Mouse (Mus musculus) liver, embryonic 13.5 days (tissue): ENCODE data around the gene Med19. TPM values are rescaled to one million over a fixed set of nuclear protein-coding genes. Genes with fewer than 3 reads are reported as not detected.
"Not testable (repeated sequence)": the region's sequence is repeated elsewhere in the genome, so short reads cannot be mapped to it uniquely, and the experiment has no call there.

Experiments used
- ATAC-seq: fragments of 200-750 bp; cut with Nextera tagmentation; 2 replicates; pipeline ENCODE4 v1.8.0; 2017; ENCODE audit warnings: low read depth, mild to moderate bottlenecking, moderate number of reproducible peaks, moderate library complexity
- DNase-seq: peaks from one replicate; pipeline ENCODE4 v3.0.0; 2022
- H3K27ac ChIP-seq: fragments of 300-500 bp; sonication (generic); 2 replicates; pipeline ENCODE4 v1.5.1; 2015; ENCODE audit warnings: moderate library complexity, mild to moderate bottlenecking, inconsistent platforms
- H3K27me3 ChIP-seq: fragments of 300-500 bp; sonication (generic); 2 replicates; pipeline ENCODE4 v1.6.1; 2015; ENCODE audit warnings: mild to moderate bottlenecking, inconsistent platforms
- H3K36me3 ChIP-seq: fragments of 300-500 bp; sonication (generic); 2 replicates; pipeline ENCODE4 v1.6.1; 2015; ENCODE audit warnings: mild to moderate bottlenecking, inconsistent platforms
- H3K4me1 ChIP-seq: fragments of 300-500 bp; sonication (generic); replicated peaks from 2 replicates; pipeline ENCODE4 v1.6.1; 2015; ENCODE audit warnings: inconsistent platforms
- H3K4me2 ChIP-seq: fragments of 300-500 bp; sonication (generic); 2 replicates; pipeline ENCODE4 v1.6.1; 2015; ENCODE audit warnings: inconsistent platforms, mild to moderate bottlenecking, moderate library complexity
- H3K4me3 ChIP-seq: fragments of 300-500 bp; sonication (generic); replicated peaks from 2 replicates; pipeline ENCODE4 v1.5.1; 2015; ENCODE audit warnings: mild to moderate bottlenecking, inconsistent platforms
- H3K9ac ChIP-seq: fragments of 300-500 bp; sonication (generic); 2 replicates; pipeline ENCODE4 v1.6.1; 2015; ENCODE audit warnings: mild to moderate bottlenecking, inconsistent platforms
- H3K9me3 ChIP-seq: fragments of 300-500 bp; sonication (generic); replicated peaks from 2 replicates; pipeline ENCODE4 v1.6.1; 2016; ENCODE audit warnings: inconsistent platforms
- WGBS: fragments of 180-500 bp; shearing (Covaris S2); methylation state at CpG from one replicate; pipeline ENCODE4 v1.1.7; 2015; ENCODE audit not compliant: insufficient replicate concordance; 5-methylcytosine and 5-hydroxymethylcytosine counted together
- polyA plus RNA-seq: library from polyadenylated mRNA; unstranded; fragments of >200 nt; fragmentation: Nextera tagmentation; extraction: Ambion mirVana; gene quantifications from 2 replicates; pipeline ENCODE4 v1.2.1, GENCODE M21; 2015

Gene Med19
- polyA plus RNA-seq, 1 experiment from 2014 or later, result 22.8 TPM

DNA sequence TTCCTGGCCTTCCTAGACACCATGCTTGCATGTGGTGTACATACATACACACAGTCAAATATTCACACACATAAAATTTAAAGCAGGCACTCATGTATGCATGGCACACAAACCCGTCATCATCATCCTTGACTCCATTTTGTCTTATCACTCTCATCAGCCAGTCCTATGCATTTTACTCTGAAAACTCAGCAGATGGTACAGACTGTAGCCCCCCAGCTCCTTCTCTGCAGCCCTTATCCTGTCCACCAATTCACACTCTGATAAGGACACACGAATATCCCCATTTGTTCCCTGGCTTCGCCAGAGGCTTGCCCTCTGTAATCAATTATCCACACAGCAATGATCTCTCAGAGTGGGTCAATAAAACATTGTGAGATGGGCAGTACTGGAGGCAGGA is 43.0 kb downstream of the Med19 start:
- H3K4me1 ChIP-seq, result peaks cover 64% of the 10 kb centered on the region
- no peak for DNase-seq

DNA sequence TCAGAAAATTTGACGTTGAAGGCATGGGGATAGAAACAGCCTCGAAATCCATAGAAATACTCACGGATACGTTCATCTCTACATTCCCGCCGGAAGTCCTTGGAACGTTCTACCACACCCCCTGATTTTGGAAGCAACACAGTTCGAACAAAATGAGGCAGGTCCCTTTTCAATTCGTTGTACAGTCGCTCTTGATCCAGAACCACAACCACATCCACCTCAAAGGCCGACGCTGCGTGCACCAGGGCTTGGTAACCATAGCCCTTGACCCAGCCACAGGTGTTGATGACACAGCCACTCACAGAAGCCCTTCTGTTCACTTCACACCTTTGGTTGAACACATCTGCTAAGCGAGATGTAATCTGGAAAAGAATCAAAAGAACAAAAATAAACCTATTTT is 45.7 kb downstream of the Med19 start:
- no peak overlapping the region; the same call in 1 of the 2 replicates for H3K9ac ChIP-seq
- WGBS, result 92% methylated on average over 14 of the region's 14 CpGs
- H3K4me3 ChIP-seq, result peak overlapping the region; percentile 79
- peaks cover 66% of the 10 kb centered on the region for H3K4me1 ChIP-seq
- no peaks in the 10 kb centered on the region for H3K9me3 ChIP-seq
- H3K27ac ChIP-seq, result no peak overlapping the region
- ATAC-seq, result no peak
- DNase-seq, result no peak
- peaks cover 59% of the 10 kb centered on the region for H3K36me3 ChIP-seq
- H3K4me2 ChIP-seq, result peak overlapping the region; percentile 83
- H3K27me3 ChIP-seq, result no peaks in the 10 kb centered on the region

More for the DNA sequence above, 43.0 kb downstream of the Med19 start:
- H3K4me2 ChIP-seq, result peak overlapping the region; percentile 24
- H3K27ac ChIP-seq, result peak overlapping the region; percentile 64
- H3K9ac ChIP-seq, result 0 out of 2 replicates have a peak overlapping the region, but pooled peaks have one; percentile 19
- 31% methylated on average over 3 of the region's 3 CpGs for WGBS
- H3K36me3 ChIP-seq, result peaks cover 58% of the 10 kb centered on the region
- H3K9me3 ChIP-seq, result no peaks in the 10 kb centered on the region
- H3K27me3 ChIP-seq, result no peaks in the 10 kb centered on the region
- ATAC-seq, result 0 out of 2 replicates have a peak, but pooled peaks have one; percentile 13
- 0 out of 2 replicates have a peak overlapping the region, but pooled peaks have one; percentile 2 for H3K4me3 ChIP-seq

DNA sequence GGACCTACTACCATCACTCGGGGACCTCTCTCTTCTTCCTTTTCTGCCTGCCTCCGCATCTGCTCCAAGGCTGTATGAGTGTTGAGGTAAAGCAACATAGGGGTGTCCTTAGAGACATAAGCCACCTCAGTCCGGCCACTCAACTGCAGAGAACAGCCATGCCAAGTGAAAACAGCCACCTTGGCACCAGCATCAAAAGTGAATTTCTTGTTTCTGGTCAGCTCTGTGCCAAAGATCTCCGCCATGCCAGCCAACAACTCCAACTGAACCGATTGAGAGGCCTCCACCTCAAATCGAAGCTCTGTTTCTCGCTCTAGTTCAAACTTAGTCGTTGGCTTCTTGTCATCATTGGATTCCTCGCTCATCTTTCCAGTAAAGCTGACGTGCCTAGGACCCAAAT is 47.6 kb downstream of the Med19 start:
- peak overlapping the region; percentile 83 for H3K9ac ChIP-seq
- 86% methylated on average over 10 of the region's 10 CpGs for WGBS
- peak overlapping the region; percentile 79 for H3K4me3 ChIP-seq
- no peaks in the 10 kb centered on the region for H3K9me3 ChIP-seq
- H3K27ac ChIP-seq, result peak overlapping the region; percentile 80
- DNase-seq (no peak), ATAC-seq (no peak)
- peaks cover 81% of the 10 kb centered on the region for H3K4me1 ChIP-seq
- H3K4me2 ChIP-seq, result peak overlapping the region; percentile 83
- H3K36me3 ChIP-seq, result peaks cover 53% of the 10 kb centered on the region
- H3K27me3 ChIP-seq, result no peaks in the 10 kb centered on the region

DNA sequence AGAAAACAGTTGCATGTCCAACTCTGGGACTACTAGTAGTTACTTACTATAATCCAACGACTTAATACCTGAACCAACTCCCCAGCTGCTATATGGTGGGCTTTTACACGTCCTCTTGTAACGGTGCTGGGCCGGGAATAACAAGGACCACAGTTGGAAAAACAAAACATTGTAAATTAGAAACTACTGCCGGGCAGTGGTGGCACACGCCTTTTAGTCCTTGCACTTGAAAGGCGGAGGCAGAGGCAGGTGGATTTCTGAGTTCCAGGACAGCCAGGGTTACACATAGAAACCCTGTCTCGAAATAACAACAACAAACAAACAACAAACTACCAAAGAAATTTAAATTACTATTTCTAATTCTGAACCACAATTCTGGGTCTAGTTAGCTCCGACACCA is 48.5 kb downstream of the Med19 start:
- Histone ChIP-seq H3K27me3 (no peaks in the 10 kb centered on the region), H3K4me1 (peaks cover 81% of the 10 kb centered on the region), H3K27ac (peak overlapping the region; percentile 80), H3K4me2 (peak overlapping the region; percentile 83), H3K9me3 (no peaks in the 10 kb centered on the region), H3K4me3 (peak overlapping the region; percentile 79), H3K9ac (peak overlapping the region; percentile 83), H3K36me3 (peaks cover 44% of the 10 kb centered on the region)
- 1% methylated on average over 9 of the region's 9 CpGs for WGBS
- ATAC-seq (peak; percentile 30; the same call in 1 of the 2 replicates), DNase-seq (no peak)

DNA sequence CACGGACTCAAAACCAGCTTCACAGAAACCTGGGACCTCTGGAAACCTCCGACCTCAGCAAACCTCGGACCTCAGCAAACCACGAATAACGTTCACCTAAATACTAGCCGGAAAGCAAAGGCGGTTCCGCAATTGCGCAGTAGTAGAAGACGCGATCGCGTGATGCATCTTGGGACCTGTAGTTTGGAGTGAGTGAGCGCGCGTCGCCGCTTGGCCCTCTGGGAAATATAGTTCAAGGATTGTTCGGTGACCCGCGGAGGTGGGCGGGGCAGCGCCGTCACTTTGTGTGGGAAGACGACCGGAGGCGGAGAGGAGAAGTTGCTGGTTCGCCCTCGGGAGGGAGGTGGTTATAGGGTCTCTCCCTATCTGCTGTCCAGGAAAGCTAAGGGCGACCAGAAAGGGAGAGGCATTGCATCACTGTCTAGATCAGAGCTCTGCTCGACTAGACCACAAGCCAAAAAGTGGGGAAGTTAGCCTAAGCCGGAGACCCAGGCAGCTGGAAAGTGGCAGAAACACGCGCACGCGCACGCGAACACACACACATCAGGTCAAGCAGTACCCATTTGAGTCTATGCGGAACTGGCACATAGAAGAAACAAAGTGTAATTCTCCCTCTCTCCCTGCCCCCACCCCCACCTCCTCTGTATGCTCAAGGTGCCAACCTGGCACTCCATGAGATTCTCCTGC is 49.1 kb downstream of the Med19 start, which contains the start of gene Clp1:
Clp1 (minus strand) TSS at position 179 of the 687 bp plus-strand sequence.
- WGBS, result under 1% methylated on average over 39 of the region's 39 CpGs

DNA sequence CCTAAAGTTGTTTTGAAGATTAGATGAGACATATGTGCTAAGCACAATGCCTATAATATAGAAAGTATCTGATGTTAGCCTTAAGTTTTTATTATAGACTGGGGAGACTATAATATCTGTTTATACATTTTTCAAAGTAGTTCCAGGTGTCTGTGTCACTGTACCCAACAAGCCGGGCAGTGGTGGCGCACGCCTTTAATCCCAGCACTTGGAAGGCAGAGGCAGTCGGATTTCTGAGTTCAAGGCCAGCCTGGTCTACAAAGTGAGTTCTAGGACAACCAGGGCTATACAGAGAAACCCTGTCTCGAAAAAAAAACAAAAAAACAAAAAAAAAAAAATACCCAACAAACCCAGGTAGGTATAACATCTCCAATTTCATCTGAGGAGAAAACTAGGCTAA is 50.0 kb downstream of the Med19 start:
- Histone ChIP-seq H3K9ac (peak overlapping the region; percentile 75; the same call in 1 of the 2 replicates), H3K4me3 (peak overlapping the region; percentile 79), H3K4me1 (peaks cover 89% of the 10 kb centered on the region), H3K27ac (peak overlapping the region; percentile 89; the same call in 1 of the 2 replicates), H3K4me2 (peak overlapping the region; percentile 72), H3K36me3 (peaks cover 31% of the 10 kb centered on the region)
- not testable (repeated sequence) for ATAC-seq, DNase-seq, H3K27me3 ChIP-seq, H3K9me3 ChIP-seq
- 80% methylated on average over 5 of the region's 5 CpGs for WGBS

More for the DNA sequence above, 49.1 kb downstream of the Med19 start, which contains the start of gene Clp1:
- Histone ChIP-seq H3K27me3 (no peaks in the 10 kb centered on the region), H3K9ac (peak within 1 kb of the TSS; percentile 83), H3K9me3 (no peaks in the 10 kb centered on the region), H3K4me3 (peak within 1 kb of the TSS; percentile 79), H3K36me3 (peaks cover 38% of the 10 kb centered on the region), H3K27ac (peak within 1 kb of the TSS; percentile 89), H3K4me2 (peak within 1 kb of the TSS; percentile 83), H3K4me1 (peaks cover 81% of the 10 kb centered on the region)
- DNase-seq (peak; percentile 96), ATAC-seq (peak; percentile 93)

DNA sequence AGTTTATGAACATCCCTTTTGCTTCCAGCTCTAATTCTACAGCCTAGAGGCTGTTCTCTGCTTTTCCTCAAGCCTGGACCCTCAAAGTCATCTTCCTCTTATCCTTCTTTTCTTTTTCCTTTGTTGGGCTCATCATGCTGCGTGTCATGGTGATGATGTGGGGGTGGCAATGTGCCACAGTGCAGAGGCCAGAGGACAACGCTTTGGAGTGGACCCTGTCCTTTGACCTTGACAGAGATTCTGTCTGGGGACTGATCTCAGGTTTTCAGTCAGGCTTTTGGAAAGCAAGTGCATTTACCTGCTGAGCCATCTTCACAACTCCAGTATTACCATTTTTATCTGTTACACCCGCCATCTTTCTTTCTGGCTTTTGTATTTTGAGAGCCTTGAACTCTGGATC is 53.0 kb downstream of the Med19 start:
- Histone ChIP-seq H3K4me1 (peaks cover 88% of the 10 kb centered on the region), H3K4me2 (no peak overlapping the region), H3K27me3 (no peaks in the 10 kb centered on the region; the same call in 1 of the 2 replicates), H3K27ac (peak overlapping the region; percentile 100), H3K9me3 (no peaks in the 10 kb centered on the region), H3K4me3 (no peak overlapping the region), H3K9ac (peak overlapping the region; percentile 27; the same call in 1 of the 2 replicates), H3K36me3 (peaks cover 7% of the 10 kb centered on the region)
- DNase-seq, result no peak
- ATAC-seq, result no peak
- 75% methylated on average over 3 of the region's 3 CpGs for WGBS

DNA sequence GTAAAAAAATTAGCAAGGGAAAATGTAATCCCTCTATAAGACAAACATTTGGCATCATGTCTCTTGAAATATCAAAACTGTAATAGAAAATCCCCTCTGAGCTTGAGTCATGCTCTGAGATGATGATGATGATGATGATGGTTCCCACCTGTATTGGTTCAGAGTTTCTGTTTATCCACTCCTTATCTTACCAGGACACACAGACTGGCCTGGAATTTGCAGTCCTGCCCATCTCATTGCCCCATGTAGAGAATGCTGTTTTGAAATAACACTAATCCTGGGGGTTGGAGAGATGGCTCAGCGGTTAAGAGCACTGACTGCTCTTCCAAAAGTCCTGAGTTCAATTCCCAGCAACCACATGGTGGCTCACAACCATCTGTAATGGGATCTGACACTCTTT is 54.2 kb downstream of the Med19 start:
- peaks cover 10% of the 10 kb centered on the region for H3K27me3 ChIP-seq
- no peaks in the 10 kb centered on the region for H3K9me3 ChIP-seq
- 55% methylated on average over 1 of the region's 1 CpGs for WGBS
- H3K4me3 ChIP-seq, result no peak overlapping the region
- ATAC-seq (no peak), DNase-seq (no peak)
- H3K4me2 ChIP-seq, result peak overlapping the region; percentile 86
- peak overlapping the region; percentile 100 for H3K27ac ChIP-seq
- H3K4me1 ChIP-seq, result peaks cover 96% of the 10 kb centered on the region
- H3K36me3 ChIP-seq, result peaks cover 18% of the 10 kb centered on the region
- peak overlapping the region; percentile 90 for H3K9ac ChIP-seq

DNA sequence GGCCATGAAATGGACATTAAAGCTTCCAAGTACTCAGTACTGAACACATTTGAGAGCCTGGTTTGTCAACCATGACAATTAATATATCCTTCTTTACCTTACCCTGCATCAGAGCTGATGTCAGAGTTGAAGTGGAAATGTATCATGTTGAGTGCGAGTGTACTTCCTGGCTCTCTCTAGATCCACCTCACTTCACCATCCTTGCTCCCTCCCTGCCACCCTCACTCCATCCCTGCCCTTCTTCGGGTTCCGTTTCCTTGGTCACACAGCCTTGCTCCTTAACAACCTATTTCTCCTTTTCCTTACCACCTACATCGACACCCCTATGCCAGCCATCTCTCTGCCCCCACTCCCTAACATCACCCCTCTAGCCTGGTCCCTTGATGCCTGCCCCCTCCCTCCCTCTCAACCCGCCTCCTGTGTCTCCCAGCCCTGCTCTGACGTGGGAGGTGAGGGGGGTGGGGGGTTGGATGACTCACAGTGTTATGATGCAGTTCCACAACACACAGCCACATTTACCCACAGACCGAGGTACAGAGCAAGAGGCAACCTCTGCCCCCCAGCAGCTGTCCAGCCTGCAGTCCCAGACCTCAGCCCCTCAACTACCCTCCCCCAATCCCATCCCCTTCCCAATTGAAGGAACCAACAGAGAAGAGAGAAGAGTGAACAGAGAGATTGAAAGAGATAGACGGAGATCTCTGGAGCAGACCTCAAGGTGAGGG is 55.5 kb downstream of the Med19 start, which contains the start of gene Ypel4:
Ypel4 (plus strand) TSS at position 480 of the 722 bp plus-strand sequence.
- Histone ChIP-seq H3K9ac (peak within 1 kb of the TSS; percentile 90), H3K27me3 (peaks cover 16% of the 10 kb centered on the region), H3K4me2 (peak within 1 kb of the TSS; percentile 86), H3K27ac (peak within 1 kb of the TSS; percentile 100), H3K4me1 (peaks cover 97% of the 10 kb centered on the region), H3K4me3 (peak within 1 kb of the TSS; percentile 76), H3K9me3 (no peaks in the 10 kb centered on the region), H3K36me3 (peaks cover 31% of the 10 kb centered on the region)
- WGBS, result 6% methylated on average over 8 of the region's 8 CpGs
- peak; percentile 65 for ATAC-seq
- DNase-seq, result peak; percentile 65

DNA sequence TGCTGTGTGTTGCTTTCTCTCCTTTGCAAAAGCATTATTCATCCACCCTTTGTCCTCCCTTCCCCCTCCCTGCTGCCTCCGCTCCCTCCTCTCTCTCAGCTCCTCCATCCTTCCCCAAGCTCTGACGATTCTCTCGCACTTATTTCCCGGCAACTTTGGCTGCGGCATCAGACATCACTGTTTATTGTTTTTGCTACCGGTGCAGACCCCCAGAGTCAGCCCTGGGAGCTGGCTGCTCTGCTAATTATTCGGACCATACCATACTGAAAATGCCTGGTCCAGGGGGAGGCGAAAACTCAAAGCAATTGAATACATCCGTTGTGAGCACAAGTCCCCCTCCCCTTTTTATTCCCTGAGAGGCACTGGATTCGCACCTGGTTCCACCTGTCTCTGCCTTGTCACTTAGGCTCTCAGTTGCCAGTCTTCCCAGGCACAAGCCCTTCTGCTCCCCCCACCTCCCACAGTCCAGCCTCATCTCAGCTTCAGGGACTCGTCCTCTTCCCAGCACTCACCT is 56.2 kb downstream of the Med19 start:
- Histone ChIP-seq H3K4me2 (peak overlapping the region; percentile 86), H3K9me3 (no peaks in the 10 kb centered on the region), H3K27me3 (peaks cover 17% of the 10 kb centered on the region), H3K27ac (peak overlapping the region; percentile 100), H3K4me3 (peak overlapping the region; percentile 76), H3K4me1 (peaks cover 98% of the 10 kb centered on the region), H3K36me3 (peaks cover 38% of the 10 kb centered on the region), H3K9ac (peak overlapping the region; percentile 90)
- DNase-seq (no peak), ATAC-seq (no peak)
- 2% methylated on average over 11 of the region's 11 CpGs for WGBS

DNA sequence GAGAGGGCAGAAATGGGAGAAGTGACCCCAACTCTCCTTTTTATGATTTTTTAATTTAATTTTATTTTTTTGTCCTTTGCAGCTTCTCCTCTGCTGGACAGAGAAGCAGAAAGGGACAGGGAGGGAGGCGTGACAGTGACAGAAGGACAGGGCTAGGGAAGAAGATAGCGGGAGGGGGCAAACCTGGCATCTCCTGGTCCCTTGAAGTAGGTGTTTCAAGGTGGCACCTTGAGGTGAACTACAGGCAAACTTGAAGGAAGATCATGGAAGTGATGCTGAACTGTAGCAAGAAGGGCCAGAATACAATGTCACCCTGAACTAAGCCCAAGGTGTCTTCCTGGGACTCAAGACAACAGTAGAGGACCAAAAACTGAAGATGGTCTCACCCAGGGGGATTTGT is 56.7 kb downstream of the Med19 start:
- Histone ChIP-seq H3K4me3 (peak overlapping the region; percentile 76), H3K9me3 (no peaks in the 10 kb centered on the region), H3K27me3 (peaks cover 17% of the 10 kb centered on the region), H3K4me1 (peaks cover 98% of the 10 kb centered on the region), H3K4me2 (peak overlapping the region; percentile 86), H3K27ac (peak overlapping the region; percentile 100), H3K9ac (peak overlapping the region; percentile 90), H3K36me3 (peaks cover 43% of the 10 kb centered on the region)
- peak; percentile 18; the same call in 1 of the 2 replicates for ATAC-seq
- peak; percentile 36 for DNase-seq
- 3% methylated on average over 2 of the region's 2 CpGs for WGBS
